In genomic region chr3:96031991-96032651, GRCm38 (mm10) we compare ENCODE assay signal across 18 mouse cellular contexts. TPM values are rescaled to one million over a fixed set of nuclear protein-coding genes. Genes with fewer than 3 reads are reported as not detected.
DNase-seq lines count a peak whose midpoint lies in the region; ATAC-seq and TF ChIP-seq lines count a peak whose summit lies in the region.
"Had no signal": no experiment of that assay in that cellular context is flagged by ENCODE, and none has a peak within 500 bp of the region (broad histone marks: within the 10 kb centered on the region; RNA-seq: fewer than 3 reads in every experiment).

No protein-coding gene starts in this region.

- DNase-seq in heart, embryonic 10.5 days (ENCODE audit: low spot score), result peak; percentile 48
- DNase-seq in heart, adult 18-20 months, result no peak
- peak; percentile 51 to 64 for DNase-seq in thymus, postnatal 10 days (ENCODE audit: low spot score in 2 of 2)
- no peak for DNase-seq in right cerebral cortex, adult 2 months (ENCODE audit: low spot score in 2 of 2)
- DNase-seq in liver, postnatal 0 days, result no peak
- DNase-seq: cerebellum, postnatal 25 days; gastrocnemius, postnatal 25 days; heart, postnatal 14 days; kidney, postnatal 14 days; right cerebral cortex, postnatal 14 days had no signal

- H3K27ac ChIP-seq in heart, embryonic 10.5 days, result no peak overlapping the region
- 0 out of 2 replicates have a peak overlapping the region, but pooled peaks have one; percentile 3 for H3K27ac ChIP-seq in bone marrow macrophage, adult 2 months (ENCODE audit: insufficient read depth, low read depth, low read length)
- H3K27ac ChIP-seq in liver, postnatal 0 days (ENCODE audit: low read depth), result no peak overlapping the region
- H3K27ac ChIP-seq in hindbrain, embryonic 16.5 days (ENCODE audit: low read depth, low read length), result no peak overlapping the region
- H3K27ac ChIP-seq: embryonic facial prominence, embryonic 13.5 days; forebrain, embryonic 12.5 days; left cerebral cortex, adult 2 months; midbrain, embryonic 15.5 days; neural tube, embryonic 15.5 days had no signal

- TF ChIP-seq EP300 in liver, postnatal 0 days (IDR thresholded peaks at IDR 0.05; ENCODE audit: low read depth), result no peak

- H3K9ac ChIP-seq in liver, postnatal 0 days (replicated peaks), result no peak overlapping the region
- H3K9ac ChIP-seq in hindbrain, embryonic 16.5 days (ENCODE audit: low read depth, low read length), result no peak overlapping the region
- H3K9ac ChIP-seq: embryonic facial prominence, embryonic 13.5 days; forebrain, embryonic 12.5 days; midbrain, embryonic 15.5 days; neural tube, embryonic 15.5 days had no signal

- peaks cover 9% of the 10 kb centered on the region for H3K4me1 ChIP-seq in heart, embryonic 10.5 days
- H3K4me1 ChIP-seq in bone marrow macrophage, adult 2 months (ENCODE audit: control insufficient read depth, insufficient read depth, low read length), result peaks cover 26% of the 10 kb centered on the region
- H3K4me1 ChIP-seq in liver, postnatal 0 days (ENCODE audit: insufficient read depth), result peaks cover 4% of the 10 kb centered on the region; the same call in 1 of the 2 replicates
- no peaks in the 10 kb centered on the region for H3K4me1 ChIP-seq in hindbrain, embryonic 16.5 days (ENCODE audit: control insufficient read depth, insufficient read depth, low read depth, low read length)
- H3K4me1 ChIP-seq: embryonic facial prominence, embryonic 13.5 days; forebrain, embryonic 12.5 days; midbrain, embryonic 15.5 days; neural tube, embryonic 15.5 days had no signal

- 0 out of 2 replicates have a peak, but pooled peaks cover 14% of the 10 kb centered on the region for H3K36me3 ChIP-seq in heart, embryonic 10.5 days
- H3K36me3 ChIP-seq in liver, postnatal 0 days (replicated peaks; ENCODE audit: insufficient read depth, low read length), result 0 out of 2 replicates have a peak, but pooled peaks cover 6% of the 10 kb centered on the region
- H3K36me3 ChIP-seq in hindbrain, embryonic 16.5 days (ENCODE audit: control insufficient read depth, insufficient read depth, low read length), result peaks cover 3% of the 10 kb centered on the region

- H3K27me3 ChIP-seq in heart, embryonic 10.5 days (ENCODE audit: insufficient read depth, poor library complexity, severe bottlenecking), result no peaks in the 10 kb centered on the region
- no peaks in the 10 kb centered on the region for H3K27me3 ChIP-seq in liver, postnatal 0 days (ENCODE audit: insufficient read depth, low read length)
- H3K27me3 ChIP-seq in hindbrain, embryonic 16.5 days (replicated peaks; ENCODE audit: control insufficient read depth, insufficient read depth, low read length), result no peaks in the 10 kb centered on the region
- H3K27me3 ChIP-seq: embryonic facial prominence, embryonic 13.5 days; forebrain, embryonic 12.5 days; midbrain, embryonic 15.5 days; neural tube, embryonic 15.5 days had no signal

- TF ChIP-seq CTCF in bone marrow macrophage, adult 2 months (IDR thresholded peaks at IDR 0.05; ENCODE audit: low read depth, low read length), result no peak
- no peak for TF ChIP-seq CTCF in liver, postnatal 0 days (IDR thresholded peaks at IDR 0.05; ENCODE audit: low read depth)

- peak; percentile 55 for ATAC-seq in megakaryocyte-erythroid progenitor cell, adult 5-6 weeks (replicated peaks; ENCODE audit: low FRiP score, low TSS enrichment, poor library complexity, severe bottlenecking)
- no peak for ATAC-seq in liver, postnatal 0 days
- ATAC-seq in hindbrain, embryonic 16.5 days, result no peak
- ATAC-seq: midbrain, embryonic 15.5 days had no signal

- H3K9me3 ChIP-seq in heart, embryonic 10.5 days, result no peaks in the 10 kb centered on the region
- H3K9me3 ChIP-seq in liver, postnatal 0 days (ENCODE audit: low read length), result no peaks in the 10 kb centered on the region
- no peaks in the 10 kb centered on the region for H3K9me3 ChIP-seq in hindbrain, embryonic 16.5 days (ENCODE audit: control insufficient read depth, low read length)
- H3K9me3 ChIP-seq: embryonic facial prominence, embryonic 13.5 days; forebrain, embryonic 12.5 days; midbrain, embryonic 15.5 days; neural tube, embryonic 15.5 days had no signal

- no peak overlapping the region for H3K4me3 ChIP-seq in heart, embryonic 10.5 days
- no peak overlapping the region for H3K4me3 ChIP-seq in bone marrow macrophage, adult 2 months (ENCODE audit: insufficient read depth, low read length)
- H3K4me3 ChIP-seq in liver, postnatal 0 days (ENCODE audit: low read depth, low read length), result no peak overlapping the region
- no peak overlapping the region for H3K4me3 ChIP-seq in hindbrain, embryonic 16.5 days (ENCODE audit: low read length)
- H3K4me3 ChIP-seq: embryonic facial prominence, embryonic 13.5 days; forebrain, embryonic 12.5 days; left cerebral cortex, adult 2 months; midbrain, embryonic 15.5 days; neural tube, embryonic 15.5 days had no signal

- TF ChIP-seq POLR2A in bone marrow macrophage, adult 2 months (IDR thresholded peaks at IDR 0.05; ENCODE audit: borderline replicate concordance, low read depth, low read length), result no peak

- H3K4me2 ChIP-seq in liver, postnatal 0 days (ENCODE audit: low read depth, low read length), result no peak overlapping the region
- no peak overlapping the region for H3K4me2 ChIP-seq in hindbrain, embryonic 16.5 days (ENCODE audit: low read length)
- H3K4me2 ChIP-seq: embryonic facial prominence, embryonic 13.5 days; forebrain, embryonic 12.5 days; midbrain, embryonic 15.5 days; neural tube, embryonic 15.5 days had no signal

- 83% methylated on average over 6 of the region's 6 CpGs for WGBS in heart, embryonic 10.5 days
- 33% methylated on average over 6 of the region's 6 CpGs for WGBS in liver, postnatal 0 days (ENCODE audit: insufficient replicate concordance)
- 91% methylated on average over 6 of the region's 6 CpGs for WGBS in hindbrain, embryonic 16.5 days

RNA-seq across cellular contexts. Expression of gene Vps45, which starts 26.1 kb away (rescaled TPM):
- 26.1 and 30.6 TPM in 2 replicates for polyA plus RNA-seq in heart, embryonic 10.5 days (2016; fragmentation: Nextera tagmentation; extraction: Ambion mirVana)
- 10 to 100 TPM; 22.5 to 27.1 TPM for total RNA-seq in heart, adult 18-20 months (2021)
- 18.6 and 22.9 TPM in 2 replicates for polyA plus RNA-seq in bone marrow macrophage, adult 2 months (2012; ENCODE audit: insufficient read depth, insufficient read length, missing spikeins)
- 29.7 and 38.8 TPM in 2 replicates for total RNA-seq in megakaryocyte-erythroid progenitor cell, adult 5-6 weeks (2014; fragmentation: Nextera tagmentation)
- total RNA-seq in megakaryocyte-erythroid progenitor cell, adult 5-6 weeks (2017), result 13.4 and 16.6 TPM in 2 replicates
- 11.3 and 12.5 TPM in 2 replicates for polyA plus RNA-seq in liver, postnatal 0 days (2015; fragmentation: Nextera tagmentation; extraction: Ambion mirVana)
- polyA plus RNA-seq in hindbrain, embryonic 16.5 days (2015; fragmentation: Nextera tagmentation; extraction: Ambion mirVana), result 58.7 and 60.8 TPM in 2 replicates

RNA-seq across cellular contexts. Expression of gene Plekho1, which starts 36.3 kb away (rescaled TPM):
- polyA plus RNA-seq in heart, embryonic 10.5 days (2016; fragmentation: Nextera tagmentation; extraction: Ambion mirVana), result 75.1 and 88.2 TPM in 2 replicates
- total RNA-seq in heart, adult 18-20 months (2021), result 10 to 100 TPM; 64.7 to 68.2 TPM
- polyA plus RNA-seq in bone marrow macrophage, adult 2 months (2012; ENCODE audit: insufficient read depth, insufficient read length, missing spikeins), result 298 and 305 TPM in 2 replicates
- 0.61 and 5.4 TPM in 2 replicates for total RNA-seq in megakaryocyte-erythroid progenitor cell, adult 5-6 weeks (2014; fragmentation: Nextera tagmentation)
- total RNA-seq in megakaryocyte-erythroid progenitor cell, adult 5-6 weeks (2017), result 5.9 and 10.5 TPM in 2 replicates
- polyA plus RNA-seq in liver, postnatal 0 days (2015; fragmentation: Nextera tagmentation; extraction: Ambion mirVana), result 10.7 and 11.7 TPM in 2 replicates
- polyA plus RNA-seq in hindbrain, embryonic 16.5 days (2015; fragmentation: Nextera tagmentation; extraction: Ambion mirVana), result 27.7 and 41.3 TPM in 2 replicates

Comparison
In these comparisons a context has a peak if more than half of its experiments do, and no peak if none do; other contexts are left out.
1. DNase-seq: peak in heart, embryonic 10.5 days (single experiment) and thymus, postnatal 10 days (2 of 2); none in heart, adult 18-20 months (0 of 2), right cerebral cortex, adult 2 months (0 of 2) and liver, postnatal 0 days (single experiment).